Mouse (Mus musculus): ENCODE measurements around the gene Fbxw8. TPM values are rescaled to one million over a fixed set of nuclear protein-coding genes. Genes with fewer than 3 reads are reported as not detected.

Gene Fbxw8
- polyA plus RNA-seq, 1 experiment from 2014 or later: 18.4 TPM

DNA sequence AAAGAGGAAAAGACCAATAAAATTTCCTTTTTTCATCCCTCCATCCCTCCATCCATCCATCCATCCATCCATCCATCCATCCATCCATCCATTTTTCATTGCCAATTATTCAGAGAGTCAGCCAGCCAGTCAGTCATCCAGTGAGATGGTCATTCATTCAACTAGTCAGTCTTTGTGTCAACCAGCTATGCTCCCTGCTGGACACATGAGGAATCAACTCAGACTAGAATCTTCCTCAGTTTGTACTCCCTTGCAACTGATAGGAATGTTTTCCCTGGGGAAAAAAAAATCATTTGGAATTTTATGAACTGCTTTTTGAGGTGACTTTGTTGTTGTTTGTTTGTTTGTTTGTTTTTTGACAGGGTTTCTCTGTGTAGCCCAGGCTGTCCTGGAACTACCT, 10.2 kb upstream of the Fbxw8 start:
- Histone ChIP-seq H3K9ac (ENCODE audit: low read depth, low read length) (no peak overlapping the region), H3K4me2 (ENCODE audit: low read length) (no peak overlapping the region), H3K27ac (ENCODE audit: low read length) (no peak overlapping the region), H3K4me1 (ENCODE audit: control insufficient read depth, insufficient read depth, low read length) (no peaks in the 10 kb centered on the region; the same call in 1 of the 2 replicates), H3K27me3 (ENCODE audit: control insufficient read depth, insufficient read depth, low read depth, low read length) (peaks cover 21% of the 10 kb centered on the region), H3K9me3 (replicated peaks; ENCODE audit: control insufficient read depth, low read length, poor library complexity, severe bottlenecking) (no peaks in the 10 kb centered on the region), H3K36me3 (ENCODE audit: control insufficient read depth, insufficient read depth, low read length) (no peaks in the 10 kb centered on the region), H3K4me3 (ENCODE audit: low read depth, low read length) (no peak overlapping the region)
- ATAC-seq: no peak

DNA sequence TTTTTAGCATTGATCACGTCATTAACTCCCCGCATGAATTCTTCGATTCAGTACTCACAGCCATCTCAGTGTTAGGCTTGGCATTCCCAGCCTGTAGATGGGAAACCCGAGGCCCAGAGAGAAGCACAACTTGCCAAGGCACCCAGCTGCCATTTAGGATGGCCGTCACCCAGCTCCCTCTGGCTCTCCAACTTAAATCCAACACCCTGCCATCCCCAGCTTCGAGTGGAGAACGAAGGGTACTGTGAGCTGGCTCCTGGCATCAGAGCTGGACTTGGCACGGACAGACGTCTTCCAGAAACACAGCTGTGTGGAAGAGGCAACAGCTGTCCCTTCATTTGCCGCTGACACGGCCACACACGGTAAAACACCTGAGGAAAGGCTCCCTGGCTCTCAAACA, 9.3 kb upstream of the Fbxw8 start, which contains the start of gene Hrk:
Gene Hrk (plus strand): TSS at position 68 of the 400 bp plus-strand sequence.
- Histone ChIP-seq H3K4me3 (ENCODE audit: low read depth, low read length) (no peak within 1 kb of the TSS), H3K36me3 (ENCODE audit: control insufficient read depth, insufficient read depth, low read length) (no peaks in the 10 kb centered on the region), H3K4me1 (ENCODE audit: control insufficient read depth, insufficient read depth, low read length) (no peaks in the 10 kb centered on the region; the same call in 1 of the 2 replicates), H3K27ac (ENCODE audit: low read length) (no peak within 1 kb of the TSS), H3K4me2 (ENCODE audit: low read length) (no peak within 1 kb of the TSS), H3K9me3 (replicated peaks; ENCODE audit: control insufficient read depth, low read length, poor library complexity, severe bottlenecking) (no peaks in the 10 kb centered on the region), H3K9ac (ENCODE audit: low read depth, low read length) (no peak within 1 kb of the TSS), H3K27me3 (ENCODE audit: control insufficient read depth, insufficient read depth, low read depth, low read length) (peaks cover 18% of the 10 kb centered on the region)
- 76% methylated on average over 12 of the region's 12 CpGs for WGBS
- no peak for ATAC-seq

DNA sequence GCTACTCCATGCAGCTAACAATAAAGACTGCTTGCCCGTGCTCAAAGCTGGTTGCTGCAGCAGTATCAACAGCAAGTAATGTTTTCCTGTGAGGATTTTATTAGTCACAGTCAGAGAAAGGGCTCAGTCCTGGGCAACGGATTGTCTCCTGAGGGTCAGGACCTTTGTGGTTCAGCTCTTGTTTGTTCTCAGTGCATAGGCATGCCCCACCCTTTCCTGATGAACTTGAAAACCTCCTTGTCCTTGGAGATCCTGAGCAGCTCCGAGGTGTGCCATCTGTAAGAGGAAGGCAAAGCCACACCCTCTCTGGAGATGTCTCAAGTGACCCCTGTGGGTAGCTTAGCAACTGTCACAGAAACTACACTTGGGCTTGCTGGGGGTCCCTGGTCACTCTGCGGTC, 5.4 kb upstream of the Fbxw8 start:
- peaks cover 2% of the 10 kb centered on the region; the same call in 1 of the 2 replicates for H3K27me3 ChIP-seq (ENCODE audit: control insufficient read depth, insufficient read depth, low read depth, low read length)
- H3K9me3 ChIP-seq (replicated peaks; ENCODE audit: control insufficient read depth, low read length, poor library complexity, severe bottlenecking): no peaks in the 10 kb centered on the region
- H3K36me3 ChIP-seq (ENCODE audit: control insufficient read depth, insufficient read depth, low read length): no peaks in the 10 kb centered on the region
- H3K27ac ChIP-seq (ENCODE audit: low read length): no peak overlapping the region
- H3K9ac ChIP-seq (ENCODE audit: low read depth, low read length): no peak overlapping the region
- H3K4me1 ChIP-seq (ENCODE audit: control insufficient read depth, insufficient read depth, low read length): no peaks in the 10 kb centered on the region
- no peak for ATAC-seq
- 41% methylated on average over 4 of the region's 4 CpGs for WGBS
- no peak overlapping the region for H3K4me2 ChIP-seq (ENCODE audit: low read length)
- H3K4me3 ChIP-seq (ENCODE audit: low read depth, low read length): no peak overlapping the region

DNA sequence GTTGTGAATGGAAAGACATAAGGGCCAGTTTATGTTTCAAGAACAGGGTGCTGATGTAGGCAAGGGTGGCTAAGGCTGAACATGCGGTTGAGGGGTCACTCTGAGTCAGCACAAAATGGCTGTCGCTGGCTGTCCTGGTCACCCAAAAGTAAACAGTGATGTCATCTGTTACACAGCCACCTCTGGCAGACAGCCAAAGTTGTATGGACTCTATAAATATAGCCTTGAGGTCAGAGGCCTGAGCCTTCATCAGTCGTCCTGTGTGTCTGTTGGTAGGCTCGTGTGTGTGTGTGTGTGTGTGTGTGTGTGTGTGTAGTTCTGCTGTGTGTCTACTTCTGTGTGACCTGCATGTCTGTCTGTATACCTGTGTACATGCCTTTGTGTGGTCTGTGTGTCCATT, 1.7 kb upstream of the Fbxw8 start:
- ATAC-seq: no peak
- Histone ChIP-seq H3K4me2 (ENCODE audit: low read length) (no peak overlapping the region), H3K27me3 (ENCODE audit: control insufficient read depth, insufficient read depth, low read depth, low read length) (no peaks in the 10 kb centered on the region; the same call in 1 of the 2 replicates)

DNA sequence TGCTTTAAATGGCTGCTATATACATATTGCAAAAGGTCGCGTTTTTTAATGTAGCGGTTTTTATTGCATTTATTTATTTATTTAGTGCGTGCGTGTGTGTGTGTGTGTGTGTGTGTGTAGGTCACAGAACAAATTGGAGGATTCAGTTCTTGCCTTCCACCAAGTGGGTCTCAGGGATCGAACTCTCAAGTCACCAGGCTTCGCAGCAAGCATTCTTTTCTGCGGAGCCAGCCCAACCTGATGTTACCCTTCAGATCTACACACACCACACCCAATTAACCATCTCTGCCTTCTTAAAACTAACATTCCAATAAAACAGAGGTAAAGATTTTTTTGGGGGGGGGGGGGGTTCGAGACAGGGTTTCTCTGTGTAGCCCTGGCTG, 292 bp upstream of the Fbxw8 start:
- no peaks in the 10 kb centered on the region; the same call in 1 of the 2 replicates for H3K27me3 ChIP-seq (ENCODE audit: control insufficient read depth, insufficient read depth, low read depth, low read length)
- no peak for ATAC-seq
- peak overlapping the region; percentile 96 for H3K9ac ChIP-seq (ENCODE audit: low read depth, low read length)
- no peaks in the 10 kb centered on the region for H3K36me3 ChIP-seq (ENCODE audit: control insufficient read depth, insufficient read depth, low read length)
- WGBS: 19% methylated on average over 9 of the region's 9 CpGs
- H3K9me3 ChIP-seq (replicated peaks; ENCODE audit: control insufficient read depth, low read length, poor library complexity, severe bottlenecking): no peaks in the 10 kb centered on the region
- H3K4me2 ChIP-seq (ENCODE audit: low read length): peak overlapping the region; percentile 78
- peaks cover 18% of the 10 kb centered on the region for H3K4me1 ChIP-seq (ENCODE audit: control insufficient read depth, insufficient read depth, low read length)
- peak overlapping the region; percentile 45 for H3K27ac ChIP-seq (ENCODE audit: low read length)
- H3K4me3 ChIP-seq (ENCODE audit: low read depth, low read length): peak overlapping the region; percentile 95

More for the DNA sequence above, 1.7 kb upstream of the Fbxw8 start:
- Histone ChIP-seq H3K4me3 (ENCODE audit: low read depth, low read length) (no peak overlapping the region), H3K27ac (ENCODE audit: low read length) (no peak overlapping the region), H3K36me3 (ENCODE audit: control insufficient read depth, insufficient read depth, low read length) (no peaks in the 10 kb centered on the region), H3K4me1 (ENCODE audit: control insufficient read depth, insufficient read depth, low read length) (peaks cover 18% of the 10 kb centered on the region), H3K9me3 (replicated peaks; ENCODE audit: control insufficient read depth, low read length, poor library complexity, severe bottlenecking) (no peaks in the 10 kb centered on the region), H3K9ac (ENCODE audit: low read depth, low read length) (no peak overlapping the region)
- 67% methylated on average over 4 of the region's 4 CpGs for WGBS

DNA sequence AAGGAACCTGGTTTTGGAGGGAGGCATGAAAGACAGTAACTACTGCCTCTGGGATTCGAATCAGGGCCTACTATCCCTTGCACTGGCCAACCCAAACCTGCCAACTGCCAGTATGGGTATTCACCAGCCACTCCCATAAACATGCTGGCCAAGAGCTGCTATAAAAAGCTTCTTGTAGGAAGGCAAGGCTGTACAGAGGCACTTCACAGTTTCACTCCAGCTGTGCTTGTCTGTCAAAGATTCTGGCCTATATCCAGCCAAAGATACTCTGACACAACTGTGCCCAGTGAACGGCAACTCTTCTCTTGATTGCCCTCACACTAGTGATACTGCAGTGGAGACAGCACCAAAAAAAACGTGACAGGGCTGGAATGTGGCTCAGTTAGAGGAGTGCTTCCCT, 5.6 kb downstream of the Fbxw8 start:
- Histone ChIP-seq H3K9ac (ENCODE audit: low read depth, low read length) (no peak overlapping the region), H3K27ac (ENCODE audit: low read length) (no peak overlapping the region), H3K4me3 (ENCODE audit: low read depth, low read length) (no peak overlapping the region), H3K4me2 (ENCODE audit: low read length) (no peak overlapping the region), H3K27me3 (ENCODE audit: control insufficient read depth, insufficient read depth, low read depth, low read length) (no peaks in the 10 kb centered on the region), H3K4me1 (ENCODE audit: control insufficient read depth, insufficient read depth, low read length) (peaks cover 43% of the 10 kb centered on the region), H3K36me3 (ENCODE audit: control insufficient read depth, insufficient read depth, low read length) (no peaks in the 10 kb centered on the region), H3K9me3 (replicated peaks; ENCODE audit: control insufficient read depth, low read length, poor library complexity, severe bottlenecking) (no peaks in the 10 kb centered on the region)
- 74% methylated on average over 3 of the region's 3 CpGs for WGBS
- ATAC-seq: no peak

DNA sequence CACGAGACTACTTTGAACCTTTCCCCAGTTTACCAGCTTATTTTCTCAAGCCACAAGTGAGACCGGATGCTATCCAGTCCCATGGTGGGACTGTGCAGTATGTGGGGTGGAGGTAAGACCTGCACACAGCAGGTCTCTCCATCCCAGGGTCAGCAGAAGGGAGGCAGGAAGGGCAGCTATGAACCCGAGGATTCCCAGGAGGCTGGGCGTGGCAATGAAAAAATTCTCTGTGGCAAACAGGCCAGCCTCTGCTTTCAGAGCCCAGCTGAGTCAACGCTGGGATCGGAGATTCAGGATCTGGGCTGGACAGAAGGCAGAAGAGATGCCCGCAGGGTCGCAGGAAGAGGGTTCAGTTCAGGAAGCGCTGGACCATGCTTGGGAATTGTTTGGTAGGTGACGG, 8.0 kb downstream of the Fbxw8 start:
- 0 out of 2 replicates have a peak overlapping the region, but pooled peaks have one; percentile 14 for H3K9ac ChIP-seq (ENCODE audit: low read depth, low read length)
- H3K4me2 ChIP-seq (ENCODE audit: low read length): no peak overlapping the region
- H3K9me3 ChIP-seq (replicated peaks; ENCODE audit: control insufficient read depth, low read length, poor library complexity, severe bottlenecking): no peaks in the 10 kb centered on the region
- H3K27ac ChIP-seq (ENCODE audit: low read length): 0 out of 2 replicates have a peak overlapping the region, but pooled peaks have one; percentile 53
- WGBS: 80% methylated on average over 10 of the region's 10 CpGs
- H3K36me3 ChIP-seq (ENCODE audit: control insufficient read depth, insufficient read depth, low read length): no peaks in the 10 kb centered on the region; the same call in 1 of the 2 replicates
- no peak overlapping the region for H3K4me3 ChIP-seq (ENCODE audit: low read depth, low read length)
- peaks cover 25% of the 10 kb centered on the region for H3K4me1 ChIP-seq (ENCODE audit: control insufficient read depth, insufficient read depth, low read length)
- no peaks in the 10 kb centered on the region for H3K27me3 ChIP-seq (ENCODE audit: control insufficient read depth, insufficient read depth, low read depth, low read length)
- ATAC-seq: no peak

DNA sequence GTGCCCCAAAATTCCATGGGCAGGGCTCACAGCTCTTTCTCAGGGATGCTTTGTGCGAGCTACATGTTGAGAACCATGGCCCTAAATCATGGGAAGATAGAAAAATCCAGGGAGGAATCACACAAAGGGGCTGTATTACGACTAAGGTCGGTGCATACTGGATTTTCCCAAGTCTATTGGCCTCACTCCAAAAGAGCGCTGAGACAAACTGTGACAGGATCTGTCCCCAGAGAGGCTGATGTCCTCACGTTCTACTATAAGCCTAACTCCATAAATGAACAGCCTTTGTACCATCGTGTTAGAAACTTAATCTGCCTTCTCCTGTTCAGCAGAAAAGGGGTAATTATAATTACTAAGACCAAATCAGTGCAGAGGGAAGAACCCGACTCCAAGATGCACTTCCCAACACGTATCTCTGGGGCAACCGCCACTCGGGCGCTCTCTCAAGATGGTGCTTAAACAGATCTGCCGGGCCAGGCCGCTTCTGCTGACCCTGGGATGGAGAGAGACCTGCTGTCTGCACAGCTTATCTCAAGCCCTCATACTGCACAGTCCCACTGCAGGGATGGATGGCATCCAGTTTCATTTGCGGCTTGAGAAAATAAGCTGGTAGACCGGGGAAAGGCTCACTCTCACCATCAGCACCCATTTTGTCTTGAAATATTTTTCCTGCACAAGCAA, 9.1 kb downstream of the Fbxw8 start:
- no peaks in the 10 kb centered on the region for H3K9me3 ChIP-seq (replicated peaks; ENCODE audit: control insufficient read depth, low read length, poor library complexity, severe bottlenecking)
- H3K36me3 ChIP-seq (ENCODE audit: control insufficient read depth, insufficient read depth, low read length): peaks cover 6% of the 10 kb centered on the region
- H3K4me1 ChIP-seq (ENCODE audit: control insufficient read depth, insufficient read depth, low read length): peaks cover 25% of the 10 kb centered on the region
- no peak overlapping the region for H3K4me2 ChIP-seq (ENCODE audit: low read length)
- WGBS: 56% methylated on average over 15 of the region's 15 CpGs
- no peak overlapping the region for H3K9ac ChIP-seq (ENCODE audit: low read depth, low read length)
- peak overlapping the region; percentile 61 for H3K27ac ChIP-seq (ENCODE audit: low read length)
- H3K4me3 ChIP-seq (ENCODE audit: low read depth, low read length): no peak overlapping the region
- ATAC-seq: no peak
- no peaks in the 10 kb centered on the region for H3K27me3 ChIP-seq (ENCODE audit: control insufficient read depth, insufficient read depth, low read depth, low read length)

DNA sequence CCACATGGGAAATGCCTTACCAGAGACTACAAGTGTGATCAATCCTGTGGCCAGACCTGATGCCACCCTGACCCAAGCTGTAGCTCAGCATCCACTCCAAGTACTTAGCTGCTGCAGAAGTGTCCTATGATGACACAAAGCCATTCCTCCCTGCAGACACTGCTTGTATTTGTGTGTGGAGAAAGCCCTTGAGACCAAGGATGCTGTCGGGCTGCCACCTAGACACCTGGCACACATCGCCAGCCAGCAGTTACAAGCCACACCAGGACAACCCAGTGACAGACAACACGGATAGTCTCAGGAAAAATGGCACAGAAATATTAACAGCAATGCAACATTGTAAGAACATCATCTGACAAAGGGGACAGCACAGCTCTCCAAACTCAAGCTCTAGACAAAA, 9.8 kb downstream of the Fbxw8 start:
- Histone ChIP-seq H3K4me1 (ENCODE audit: control insufficient read depth, insufficient read depth, low read length) (peaks cover 25% of the 10 kb centered on the region), H3K4me2 (ENCODE audit: low read length) (no peak overlapping the region), H3K27ac (ENCODE audit: low read length) (peak overlapping the region; percentile 61), H3K9ac (ENCODE audit: low read depth, low read length) (no peak overlapping the region), H3K36me3 (ENCODE audit: control insufficient read depth, insufficient read depth, low read length) (peaks cover 10% of the 10 kb centered on the region), H3K27me3 (ENCODE audit: control insufficient read depth, insufficient read depth, low read depth, low read length) (no peaks in the 10 kb centered on the region), H3K4me3 (ENCODE audit: low read depth, low read length) (no peak overlapping the region), H3K9me3 (replicated peaks; ENCODE audit: control insufficient read depth, low read length, poor library complexity, severe bottlenecking) (no peaks in the 10 kb centered on the region)
- WGBS: 91% methylated on average over 3 of the region's 3 CpGs
- no peak for ATAC-seq

All from midbrain, embryonic 16.5 days (tissue).